Mouse (Mus musculus) retina, embryonic 14.5 days (tissue): ENCODE data around the gene Clec9a.
A peak's percentile ranks its signal among the peaks of the same experiment; 100 is the strongest.

Experiments
- DNase-seq: peaks from one replicate; pipeline ENCODE4 v3.0.0-alpha.2; 2015; ENCODE audit warnings: low spot score

Gene Clec9a

GRCm38 (mm10) chr6:129425217-129425616 lies 16.6 kb downstream of the Clec9a start:
- no peak for DNase-seq

- DNase-seq, result no peak
Observed at GRCm38 (mm10) chr6:129425812-129426211, 17.1 kb downstream of the Clec9a start.

GRCm38 (mm10) chr6:129427281-129427680 lies 18.6 kb downstream of the Clec9a start:
- DNase-seq, result no peak

GRCm38 (mm10) chr6:129434239-129434638 lies 25.6 kb downstream of the Clec9a start:
- no peak for DNase-seq

GRCm38 (mm10) chr6:129436025-129436424 lies 27.4 kb downstream of the Clec9a start:
- no peak for DNase-seq

GRCm38 (mm10) chr6:129438033-129438432 lies 29.4 kb downstream of the Clec9a start:
- DNase-seq, result no peak

- DNase-seq, result no peak
Observed at GRCm38 (mm10) chr6:129449743-129450142, 41.1 kb downstream of the Clec9a start.

- DNase-seq, result peak; percentile 4
Observed at GRCm38 (mm10) chr6:129451411-129452039, 42.9 kb downstream of the Clec9a start, which contains the start of gene Clec1a. TSS of gene Clec1a (minus strand) at chr6:129452000.

- no peak for DNase-seq
Observed at GRCm38 (mm10) chr6:129471386-129471785, 62.7 kb downstream of the Clec9a start.

- DNase-seq, result no peak
Observed at GRCm38 (mm10) chr6:129472627-129473026, 64.0 kb downstream of the Clec9a start.
